Mouse (Mus musculus): ENCODE results near the gene Dpp10. TPM values are rescaled to one million over a fixed set of nuclear protein-coding genes. Genes with fewer than 3 reads are reported as not detected.

Dpp10 gene
- total RNA-seq, 2 experiments from 2014 or later = 30.4 to 38.9 TPM

- no peak for TF ChIP-seq CTCF (conservative IDR thresholded peaks at IDR 0.05)
- Histone ChIP-seq H3K4me3 (no peak overlapping the region), H3K27ac (no peak overlapping the region)
- DNase-seq (ENCODE audit: low spot score in 2 of 2) = no peak
Observed at GRCm38 (mm10) chr1:123351300-123351699, 694.1 kb downstream of the Dpp10 start.

- H3K4me3 ChIP-seq = no peak overlapping the region
- DNase-seq (ENCODE audit: low spot score in 2 of 2) = no peak
- no peak overlapping the region for H3K27ac ChIP-seq
- no peak for TF ChIP-seq CTCF (conservative IDR thresholded peaks at IDR 0.05)
Observed at GRCm38 (mm10) chr1:123337877-123338276, 707.5 kb downstream of the Dpp10 start.

DNA sequence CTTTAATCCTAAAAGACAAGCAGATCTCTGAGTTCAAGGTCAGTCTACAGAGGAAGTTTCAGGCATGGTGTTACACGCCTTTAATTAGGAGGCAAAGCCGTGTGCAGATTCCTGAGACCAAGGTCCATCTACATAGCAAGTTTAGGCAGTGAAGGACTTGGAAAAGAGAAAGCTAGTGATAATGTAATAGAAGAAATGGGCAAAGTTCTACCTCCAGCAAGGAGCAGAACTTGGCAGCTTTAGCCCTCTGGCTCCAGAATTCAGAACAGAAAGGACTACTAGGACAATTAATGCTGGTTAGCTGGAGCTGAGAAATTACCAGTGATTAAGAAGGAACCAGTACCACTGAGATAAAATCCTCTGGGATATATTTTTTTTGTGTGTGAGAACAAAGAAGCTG, 728.5 kb downstream of the Dpp10 start:
- no peak for DNase-seq (ENCODE audit: low spot score in 2 of 2)
- no peak for TF ChIP-seq CTCF (conservative IDR thresholded peaks at IDR 0.05)
- Histone ChIP-seq H3K27ac (no peak overlapping the region), H3K4me3 (no peak overlapping the region)
